Mouse (Mus musculus) MEL (cell line): ENCODE results near the gene Dtl.

Experiments used
- CTCF ChIP-seq, 3 experiments: IDR thresholded peaks in 2 of 3; conservative IDR thresholded peaks in 1 of 3; 2 replicates each; pipeline ENCODE4 v1.5.1; 2011 to 2012; ENCODE audit warnings: low read length in 3 of 3, low read depth in 2 of 3, mild to moderate bottlenecking in 2 of 3, improper control_type of control experiment in 1 of 3, inconsistent platforms in 1 of 3, mixed read lengths in 1 of 3, moderate library complexity in 1 of 3; ENCODE audit not compliant: control insufficient read depth in 1 of 3, insufficient read depth in 1 of 3, poor library complexity in 1 of 3, severe bottlenecking in 1 of 3
- GATA1 ChIP-seq: IDR thresholded peaks from 2 replicates; pipeline ENCODE4 v1.6.1; 2011; ENCODE audit warnings: low read depth, low read length, improper control_type of control experiment
- KAT2A ChIP-seq: conservative IDR thresholded peaks from 2 replicates; pipeline ENCODE4 v1.6.1; 2012; ENCODE audit warnings: low read depth, low read length, improper control_type of control experiment, inconsistent platforms
- MAZ ChIP-seq: IDR thresholded peaks from 2 replicates; pipeline ENCODE4 v1.6.1; 2012; ENCODE audit warnings: low read depth, mild to moderate bottlenecking, inconsistent platforms, low read length, improper control_type of control experiment
- MEF2A ChIP-seq: IDR thresholded peaks from 2 replicates; pipeline ENCODE4 v1.6.1; 2014; ENCODE audit warnings: low read depth, mild to moderate bottlenecking, inconsistent platforms, low read length, improper control_type of control experiment; ENCODE audit not compliant: poor library complexity, insufficient replicate concordance, severe bottlenecking; ENCODE audit errors: extremely low read depth
- POLR2A ChIP-seq, 2 experiments: IDR thresholded peaks; 2 replicates each; pipeline ENCODE4 v1.6.1; 2011 to 2012; ENCODE audit warnings: low read length in 2 of 2, mild to moderate bottlenecking in 2 of 2, control low read depth in 1 of 2, improper control_type of control experiment in 1 of 2, low read depth in 1 of 2, moderate library complexity in 1 of 2; ENCODE audit not compliant: control insufficient read depth in 1 of 2, insufficient read depth in 1 of 2, poor library complexity in 1 of 2
- RAD21 ChIP-seq: IDR thresholded peaks from 2 replicates; pipeline ENCODE4 v1.6.1; 2011; ENCODE audit warnings: mild to moderate bottlenecking, low read depth, low read length, improper control_type of control experiment
- RCOR1 ChIP-seq: IDR thresholded peaks from 2 replicates; pipeline ENCODE4 v1.6.1; 2012; ENCODE audit warnings: low read depth, mild to moderate bottlenecking, inconsistent platforms, low read length, improper control_type of control experiment
- TBP ChIP-seq: IDR thresholded peaks from 2 replicates; pipeline ENCODE4 v1.8.0; 2011; ENCODE audit warnings: low read depth, low read length, improper control_type of control experiment

GRCm38 (mm10) chr1:191588749-191589148 is 13.4 kb upstream of the Dtl start:
- TF ChIP-seq POLR2A (IDR thresholded peaks at IDR 0.05; ENCODE audit: control insufficient read depth in 1 of 2, insufficient read depth in 1 of 2, low read depth in 1 of 2, low read length in 2 of 2, poor library complexity in 1 of 2), result no peak
- no peak for TF ChIP-seq KAT2A
- TF ChIP-seq MEF2A, result no peak
- no peak for TF ChIP-seq GATA1
- TF ChIP-seq CTCF (IDR thresholded peaks at IDR 0.05 in 2 of 3, conservative IDR thresholded peaks at IDR 0.05 in 1 of 3; ENCODE audit: control insufficient read depth in 1 of 3, insufficient read depth in 1 of 3, low read depth in 2 of 3, low read length in 3 of 3, poor library complexity in 1 of 3, severe bottlenecking in 1 of 3), result no peak
- no peak for TF ChIP-seq RAD21
- TF ChIP-seq TBP, result no peak
- no peak for TF ChIP-seq RCOR1
- no peak for TF ChIP-seq MAZ
